Mouse (Mus musculus) spleen, postnatal 10 days (tissue): ENCODE data around the gene Osgep.
"Not testable (repeated sequence)": the region's sequence is repeated elsewhere in the genome, so short reads cannot be mapped to it uniquely, and the experiment has no call there.

Source experiments
- DNase-seq, 2 experiments: peaks; one replicate each; pipeline ENCODE4 v3.0.0; 2021 to 2022; ENCODE audit warnings: low spot score in 2 of 2

Osgep gene

GRCm38 (mm10) chr14:50931493-50932020, 6.9 kb upstream of the Osgep start:
- peak in 1 of 2 experiments; percentile 28 for DNase-seq

- peak; percentile 99 to 100 for DNase-seq
Measured at GRCm38 (mm10) chr14:50930754-50931492, 6.2 kb upstream of the Osgep start, which contains the start of the genes Pip4p1 and Pnp. TSS of gene Pip4p1 (minus strand) at chr14:50930856. TSS of gene Pnp (plus strand) at chr14:50931082.

GRCm38 (mm10) chr14:50930377-50930753, 5.7 kb upstream of the Osgep start:
- DNase-seq = peak in 1 of 2 experiments; percentile 82

GRCm38 (mm10) chr14:50929951-50930350, 5.3 kb upstream of the Osgep start:
- DNase-seq = no peak

- no peak for DNase-seq
Measured at GRCm38 (mm10) chr14:50927366-50927765, 2.7 kb upstream of the Osgep start.

- DNase-seq = no peak
Measured at GRCm38 (mm10) chr14:50925111-50925920, 623 bp upstream of the Osgep start.

GRCm38 (mm10) chr14:50923437-50923836, 1.3 kb downstream of the Osgep start:
- DNase-seq = not testable (repeated sequence)

- DNase-seq = no peak
Measured at GRCm38 (mm10) chr14:50911356-50911755, 13.3 kb downstream of the Osgep start.

GRCm38 (mm10) chr14:50908126-50908525, 16.6 kb downstream of the Osgep start:
- no peak for DNase-seq

GRCm38 (mm10) chr14:50905327-50905726, 19.4 kb downstream of the Osgep start:
- not testable (repeated sequence) for DNase-seq

- no peak for DNase-seq
Measured at GRCm38 (mm10) chr14:50904828-50905129, 19.9 kb downstream of the Osgep start.

- peak in 1 of 2 experiments; percentile 34 for DNase-seq
Measured at GRCm38 (mm10) chr14:50903973-50904827, 20.5 kb downstream of the Osgep start.

- not testable (repeated sequence) for DNase-seq
Measured at GRCm38 (mm10) chr14:50897992-50898391, 26.7 kb downstream of the Osgep start.

GRCm38 (mm10) chr14:50897374-50897765, 27.3 kb downstream of the Osgep start, which contains the start of gene Klhl33:
TSS of gene Klhl33 (minus strand) at chr14:50897507.
- DNase-seq = no peak

GRCm38 (mm10) chr14:50896747-50897373, 27.8 kb downstream of the Osgep start:
- no peak for DNase-seq

GRCm38 (mm10) chr14:50895985-50896746, 28.5 kb downstream of the Osgep start:
- no peak for DNase-seq

- DNase-seq = no peak
Measured at GRCm38 (mm10) chr14:50895407-50895806, 29.3 kb downstream of the Osgep start.

GRCm38 (mm10) chr14:50892541-50893459, 31.9 kb downstream of the Osgep start:
- no peak for DNase-seq

- DNase-seq = no peak
Measured at GRCm38 (mm10) chr14:50892091-50892490, 32.6 kb downstream of the Osgep start.
